Mouse (Mus musculus): ENCODE data around the gene Gm2916.
"Not testable (repeated sequence)": the region's sequence is repeated elsewhere in the genome, so short reads cannot be mapped to it uniquely, and the experiment has no call there.

Gene Gm2916

GRCm38 (mm10) chr14:3883872-3884271 lies at the start of gene Gm2916:
Gm2916 (plus strand) TSS chr14:3884172.
- not testable (repeated sequence) for DNase-seq (ENCODE audit: low spot score)

GRCm38 (mm10) chr14:3845945-3846344 lies 38.0 kb upstream of the Gm2916 start, which contains the start of gene Gm3033:
Gm3033 (plus strand) TSS chr14:3846245.
- not testable (repeated sequence) for DNase-seq (ENCODE audit: low spot score)

- not testable (repeated sequence) for DNase-seq (ENCODE audit: low spot score)
Measured at GRCm38 (mm10) chr14:3931456-3931855, 47.5 kb downstream of the Gm2916 start, which contains the start of gene Gm3029. Gm3029 (plus strand) TSS chr14:3931756.

GRCm38 (mm10) chr14:3963247-3963646 lies 79.3 kb downstream of the Gm2916 start, which contains the start of gene Gm3095:
Gm3095 (plus strand) TSS chr14:3963547.
- not testable (repeated sequence) for DNase-seq (ENCODE audit: low spot score)
